Mouse (Mus musculus) urinary bladder, postnatal 14 days (tissue): ENCODE measurements around the gene Chmp2a.

Source experiments
- DNase-seq: peaks from one replicate; pipeline ENCODE4 v3.0.0; 2021; ENCODE audit warnings: low spot score

Chmp2a gene

DNA sequence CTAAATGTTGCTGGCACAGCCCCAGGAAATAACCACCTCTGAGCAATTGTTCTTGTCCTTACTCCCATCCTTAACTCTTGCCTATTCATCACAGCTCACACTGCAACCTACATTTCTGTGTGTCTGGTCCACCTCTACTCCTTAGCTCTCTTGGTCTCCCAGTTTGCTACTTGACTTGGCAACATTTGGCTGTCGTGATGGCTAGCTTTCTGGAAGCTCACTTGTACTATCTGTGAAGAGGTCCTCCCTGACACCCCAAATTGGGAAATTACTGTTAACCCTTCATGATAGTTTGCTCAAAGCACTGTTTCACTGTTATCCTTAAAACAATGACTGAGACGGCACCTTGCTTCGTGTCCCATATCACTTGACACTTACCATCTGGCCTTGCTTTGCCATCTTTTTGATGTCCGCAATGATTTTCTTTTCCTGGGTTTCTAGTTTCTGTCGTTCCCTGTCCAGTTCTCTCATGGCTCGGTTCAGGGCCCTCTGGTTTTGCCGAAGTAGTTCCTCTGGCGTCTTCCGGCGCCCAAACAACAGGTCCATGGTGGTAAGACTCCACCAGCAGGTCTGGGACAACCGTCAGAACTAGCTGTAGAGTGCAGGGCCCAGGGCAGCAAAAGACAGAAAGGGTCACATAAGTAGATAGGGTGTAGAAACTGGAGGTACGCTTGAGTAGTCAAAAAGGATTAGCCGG is 1.0 kb downstream of the Chmp2a start:
- DNase-seq = no peak

DNA sequence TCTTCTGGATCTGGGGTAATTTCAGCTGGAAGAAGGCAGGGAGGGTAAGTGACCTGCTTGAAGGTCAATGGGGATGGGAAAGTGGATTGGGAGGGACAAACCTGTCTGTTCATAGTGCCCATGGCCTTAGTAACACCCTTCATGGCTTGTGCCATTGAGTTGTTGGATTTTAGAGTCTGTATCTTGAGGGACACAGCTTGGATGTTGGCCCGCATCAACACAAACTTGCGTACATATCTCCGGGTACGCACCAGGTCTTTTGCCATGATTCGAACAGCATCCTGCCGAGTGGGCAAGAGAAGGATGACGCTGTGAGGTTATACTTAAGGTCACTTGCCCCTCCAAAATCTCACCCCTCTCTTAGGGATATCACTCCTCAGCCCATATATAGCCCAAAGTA is 2.1 kb downstream of the Chmp2a start:
- DNase-seq = no peak

DNA sequence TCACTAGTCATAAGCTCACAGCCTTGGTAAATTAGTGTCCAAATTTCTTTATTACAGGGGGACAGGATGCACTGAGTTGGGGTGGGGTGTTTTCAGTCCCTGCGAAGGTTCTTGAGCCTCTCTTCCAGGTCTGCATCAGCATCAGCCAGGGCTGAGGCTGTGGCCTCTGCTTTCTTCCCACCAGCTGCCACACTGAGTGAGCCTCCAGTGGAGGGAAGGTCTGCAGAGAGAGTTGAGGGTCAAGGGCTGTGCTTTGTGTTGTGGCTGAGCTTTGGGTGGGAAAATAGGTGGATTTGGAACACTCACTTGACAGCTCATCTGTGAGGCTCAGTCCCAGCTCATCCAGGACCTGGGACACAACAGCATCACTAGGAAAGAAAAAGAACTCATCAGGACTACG is 2.6 kb downstream of the Chmp2a start:
- DNase-seq = no peak

DNA sequence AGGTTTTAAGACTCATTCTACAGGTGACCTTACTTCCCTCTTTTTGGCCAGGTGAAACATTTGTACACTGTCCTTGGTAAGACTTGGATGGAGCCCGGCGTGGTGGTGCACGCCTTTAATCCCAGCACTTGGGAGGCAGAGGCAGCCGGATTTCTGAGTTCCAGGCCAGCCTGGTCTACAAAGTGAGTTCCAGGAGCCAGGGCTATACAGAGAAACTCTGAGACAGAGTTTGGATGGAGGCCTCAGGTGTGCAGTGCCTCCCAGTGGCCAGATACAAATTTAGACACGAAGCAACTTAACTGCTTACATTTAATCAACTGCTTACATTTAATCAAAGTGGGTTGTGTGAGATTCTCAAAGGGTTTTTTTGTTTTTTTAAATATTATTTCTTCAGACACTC is 3.5 kb downstream of the Chmp2a start:
- DNase-seq = no peak

DNA sequence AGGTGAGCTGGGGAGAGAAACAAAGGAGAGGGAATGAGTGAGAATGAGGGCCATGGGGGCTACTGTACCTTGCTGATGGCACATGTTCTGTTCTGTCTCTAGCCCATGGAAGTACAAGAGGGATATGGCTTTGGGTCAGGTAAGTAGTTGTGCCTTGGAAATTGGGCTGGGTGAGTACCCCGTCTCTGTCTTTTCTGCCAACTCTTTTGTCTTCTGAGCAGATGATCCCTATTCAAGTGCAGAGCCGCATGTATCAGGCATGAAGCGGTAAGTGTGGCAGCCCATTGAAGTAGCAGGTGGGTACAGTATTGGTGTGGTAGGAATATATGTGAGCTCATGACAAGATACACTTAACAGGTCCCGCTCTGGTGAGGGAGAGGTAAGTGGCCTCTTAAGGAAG is 5.6 kb downstream of the Chmp2a start:
- DNase-seq = no peak

DNA sequence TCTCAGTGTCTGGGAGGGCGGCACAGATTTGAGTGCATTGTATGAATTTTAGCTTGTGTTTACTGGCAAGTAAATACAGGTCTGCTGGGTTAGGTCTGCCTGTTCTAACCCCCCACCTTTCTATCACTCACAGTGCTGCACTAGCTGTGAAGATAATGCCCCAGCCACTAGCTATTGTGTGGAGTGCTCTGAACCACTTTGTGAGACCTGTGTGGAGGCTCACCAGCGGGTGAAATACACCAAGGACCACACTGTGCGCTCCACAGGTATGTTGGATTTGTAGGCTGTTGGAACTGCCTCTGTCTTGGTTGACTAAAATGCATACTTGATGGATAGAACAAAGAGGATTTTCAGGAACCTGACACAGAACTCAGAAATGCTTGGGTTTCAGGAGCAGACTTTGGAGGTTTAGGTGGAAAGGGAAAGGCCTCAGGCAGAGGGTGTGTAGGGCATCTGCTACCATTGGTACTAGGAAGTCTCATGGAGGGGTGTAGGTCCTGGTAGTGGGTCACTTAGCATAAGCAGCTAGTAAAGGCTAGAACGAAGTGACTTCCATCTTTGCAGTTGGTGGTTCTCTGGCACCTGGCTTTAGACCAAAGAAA is 9.0 kb downstream of the Chmp2a start:
- DNase-seq = no peak

DNA sequence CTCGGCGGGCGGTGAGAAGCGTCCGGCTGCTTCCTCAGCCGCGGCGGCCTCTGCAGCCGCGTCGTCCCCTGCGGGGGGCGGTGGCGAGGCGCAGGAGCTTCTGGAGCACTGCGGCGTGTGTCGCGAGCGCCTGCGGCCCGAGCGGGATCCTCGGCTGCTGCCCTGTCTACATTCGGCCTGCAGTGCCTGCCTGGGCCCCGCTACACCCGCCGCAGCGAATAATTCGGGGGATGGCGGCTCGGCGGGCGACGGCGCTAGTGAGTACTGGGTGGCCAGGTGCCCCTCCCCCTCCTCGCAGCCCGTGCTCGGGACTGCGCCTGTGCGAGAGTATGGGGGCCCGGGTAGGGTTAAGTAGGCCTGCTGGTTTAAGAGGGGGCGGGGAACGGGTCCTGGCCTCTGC is 9.8 kb downstream of the Chmp2a start:
- DNase-seq = peak; percentile 72

DNA sequence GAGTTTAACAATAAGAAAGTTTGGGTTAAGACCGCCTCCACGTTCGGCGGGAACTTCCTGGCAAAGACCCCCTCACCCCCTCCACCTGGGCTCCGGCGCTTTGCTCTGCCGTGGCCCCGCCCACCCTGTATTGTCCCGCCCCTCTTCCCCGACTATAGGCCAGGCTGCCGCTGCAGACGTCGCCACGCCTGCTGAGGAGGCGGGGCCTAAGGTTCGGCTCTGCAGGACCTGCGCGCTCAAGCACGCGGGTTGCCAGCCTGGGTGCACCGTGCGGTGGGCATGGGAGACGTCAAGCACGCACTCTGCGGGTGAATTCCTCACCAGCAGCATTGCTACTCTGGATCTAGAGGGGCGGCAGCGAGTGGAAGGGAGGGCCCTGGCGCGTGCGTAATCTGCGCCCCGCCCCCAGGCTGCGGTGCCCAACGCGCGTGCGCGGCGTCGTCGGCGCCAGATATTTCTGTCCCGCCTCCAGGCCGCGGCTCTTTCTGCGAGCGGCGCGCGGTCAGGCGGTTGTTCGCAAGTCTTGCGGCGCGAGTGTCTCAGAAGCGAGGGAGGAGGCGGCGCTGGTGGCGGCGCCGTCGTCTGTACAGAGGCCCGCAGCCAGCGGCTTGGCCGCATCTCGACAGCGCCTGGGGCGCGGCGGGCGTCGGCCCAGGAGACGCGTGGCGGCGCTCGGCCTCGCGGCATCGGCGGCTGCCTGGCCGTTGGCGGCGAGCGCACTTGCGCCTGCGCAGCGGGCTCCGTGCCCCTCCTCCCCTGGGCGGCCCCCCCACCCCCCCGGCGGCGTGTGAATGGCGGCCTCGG is 10.5 kb downstream of the Chmp2a start:
- peak; percentile 92 for DNase-seq

DNA sequence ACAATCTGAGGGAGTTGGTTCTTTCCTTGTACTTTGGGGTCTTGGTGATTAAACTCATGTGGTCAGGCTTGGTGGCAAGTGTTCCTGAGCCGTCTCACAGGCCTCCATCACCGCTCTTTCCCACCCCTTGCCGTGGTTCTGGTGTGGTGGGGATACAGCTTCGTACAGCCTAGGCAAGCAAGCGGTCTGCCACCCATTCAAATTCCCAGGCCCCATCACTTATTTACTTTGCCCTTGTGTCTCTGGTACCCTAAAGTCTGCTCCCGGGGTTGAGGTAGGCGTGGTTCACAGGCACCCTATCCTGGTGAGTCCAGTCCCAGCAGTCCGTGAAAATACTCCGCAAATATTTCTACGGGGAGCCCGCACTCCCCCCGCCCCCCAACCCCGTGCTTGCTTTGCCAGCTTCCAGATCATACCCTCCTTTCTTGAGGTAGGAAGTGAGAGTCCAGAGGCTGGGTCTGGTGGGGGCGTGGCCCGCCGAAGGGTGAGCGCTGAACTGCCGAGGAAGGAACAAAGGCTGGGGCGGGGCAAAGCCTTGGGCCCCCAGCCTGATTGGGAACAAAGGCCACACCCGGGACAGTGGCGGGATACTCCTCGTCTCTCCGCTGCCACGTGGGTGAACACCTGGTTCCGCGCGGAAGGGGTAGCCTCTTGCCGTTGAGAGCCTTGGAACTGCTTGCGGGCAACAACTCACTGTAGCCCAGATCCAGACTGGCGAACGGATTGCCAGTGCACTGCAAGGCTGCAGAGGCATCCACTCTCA is 11.7 kb downstream of the Chmp2a start:
- DNase-seq = peak; percentile 81

DNA sequence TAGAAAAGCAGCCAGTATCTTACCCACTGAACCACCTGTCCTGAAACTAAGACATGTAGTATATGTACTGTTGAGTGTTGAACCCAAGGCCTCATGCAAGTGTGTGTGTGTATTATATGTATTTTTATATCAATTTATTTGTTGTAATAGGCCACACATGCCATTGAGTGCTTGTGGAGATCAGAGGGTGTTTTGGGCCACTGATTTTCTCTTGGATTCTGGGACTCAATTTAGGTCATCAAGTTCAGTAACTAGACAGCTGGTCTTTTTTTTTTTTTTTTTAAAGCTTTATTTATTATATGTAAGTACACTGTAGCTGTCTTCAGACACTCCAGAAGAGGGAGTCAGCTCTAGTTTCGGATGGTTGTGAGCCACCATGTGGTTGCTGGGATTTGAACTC is 19.4 kb downstream of the Chmp2a start:
- DNase-seq = no peak

DNA sequence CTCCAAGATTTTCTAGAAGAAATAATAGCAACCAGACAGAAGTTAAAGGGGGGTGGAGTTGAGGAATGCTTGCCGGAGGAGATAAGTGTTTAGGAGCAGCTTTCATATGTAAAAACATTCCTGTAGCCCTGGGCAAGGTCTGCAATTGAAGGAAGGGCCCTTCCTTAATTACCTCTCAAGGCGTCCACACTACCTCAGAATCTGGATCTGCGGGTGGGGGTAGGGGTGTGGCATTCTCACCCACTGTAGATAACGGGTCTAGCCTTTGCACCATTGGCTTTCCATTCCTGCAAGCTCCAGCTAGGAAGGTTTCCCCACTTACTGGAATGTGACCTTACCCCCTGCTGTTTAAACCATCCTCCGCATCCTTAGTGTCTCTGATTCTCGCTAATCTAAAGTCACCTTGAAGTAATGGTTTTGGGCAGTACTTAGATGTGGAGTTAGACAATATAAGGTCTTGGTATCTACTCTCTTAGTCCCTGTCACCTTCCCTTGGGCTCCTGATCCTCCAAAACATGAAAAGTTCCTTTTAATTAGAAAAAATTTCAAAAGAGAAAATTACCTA is 20.2 kb downstream of the Chmp2a start:
- DNase-seq = no peak

DNA sequence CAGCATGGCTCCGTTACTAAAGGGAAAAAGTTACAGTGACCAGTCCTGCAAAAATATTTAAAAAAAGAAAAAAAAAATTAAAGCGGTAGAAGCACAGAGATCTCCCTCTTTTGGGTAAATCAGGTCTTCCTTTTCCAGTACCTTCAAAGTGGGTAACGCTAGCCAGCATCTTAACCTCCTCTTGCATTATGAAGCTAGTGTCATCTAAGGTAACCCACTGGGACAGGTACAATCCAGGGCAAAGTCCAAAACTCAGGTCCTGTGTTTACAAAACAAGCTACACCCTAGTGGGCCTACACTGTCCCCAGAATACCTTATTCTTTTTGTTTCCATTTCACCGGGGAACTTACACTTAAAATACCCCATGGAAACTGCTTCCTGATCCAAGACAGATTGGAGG is 20.9 kb downstream of the Chmp2a start:
- DNase-seq = no peak

DNA sequence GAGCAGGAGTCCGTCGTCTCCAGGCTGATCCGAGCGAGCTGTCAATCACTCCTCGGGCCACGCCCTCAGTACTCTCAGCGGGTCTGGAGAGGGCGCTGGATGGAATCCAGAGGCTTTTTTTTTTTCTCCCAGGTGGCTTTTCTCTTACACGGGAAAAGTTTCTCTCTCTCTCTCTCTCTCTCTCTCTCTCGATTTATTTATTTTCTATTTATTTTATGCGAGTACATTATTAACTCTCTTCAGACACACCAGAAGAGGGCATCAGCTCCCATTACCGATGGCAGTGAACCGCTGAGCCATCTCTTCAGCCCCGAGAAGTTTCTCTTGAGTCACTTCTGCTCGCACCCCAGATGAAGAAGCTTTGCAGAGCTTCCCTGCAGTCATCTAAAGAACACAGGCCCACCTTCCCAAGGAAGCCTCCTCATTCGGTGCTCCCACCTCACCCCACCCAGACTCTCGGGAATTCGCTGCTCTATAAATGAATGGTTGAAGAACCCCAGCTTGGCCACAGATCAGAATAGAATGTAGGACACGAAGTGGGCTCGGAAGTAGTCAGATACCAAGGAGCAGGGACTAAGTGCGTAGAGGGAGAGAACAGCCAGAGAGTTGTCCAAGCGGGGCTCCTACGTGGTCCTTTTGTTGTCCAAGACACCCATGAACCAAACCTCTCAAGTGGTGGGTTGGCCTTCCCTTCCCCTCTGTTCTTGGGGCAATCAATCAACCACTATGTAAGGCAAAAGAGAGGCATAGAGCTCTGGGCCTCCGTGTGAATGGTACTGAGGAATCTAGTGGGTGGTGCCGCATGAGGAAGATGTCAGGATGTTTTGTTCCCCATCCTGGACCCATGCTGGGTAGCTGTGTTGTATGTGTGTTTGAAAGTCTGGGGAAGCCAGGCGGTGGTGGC is 24.4 kb downstream of the Chmp2a start, which contains the start of gene Zbtb45:
Gene Zbtb45, minus strand, starts transcription at position 30 of the 904 bp plus-strand sequence.
- no peak for DNase-seq

DNA sequence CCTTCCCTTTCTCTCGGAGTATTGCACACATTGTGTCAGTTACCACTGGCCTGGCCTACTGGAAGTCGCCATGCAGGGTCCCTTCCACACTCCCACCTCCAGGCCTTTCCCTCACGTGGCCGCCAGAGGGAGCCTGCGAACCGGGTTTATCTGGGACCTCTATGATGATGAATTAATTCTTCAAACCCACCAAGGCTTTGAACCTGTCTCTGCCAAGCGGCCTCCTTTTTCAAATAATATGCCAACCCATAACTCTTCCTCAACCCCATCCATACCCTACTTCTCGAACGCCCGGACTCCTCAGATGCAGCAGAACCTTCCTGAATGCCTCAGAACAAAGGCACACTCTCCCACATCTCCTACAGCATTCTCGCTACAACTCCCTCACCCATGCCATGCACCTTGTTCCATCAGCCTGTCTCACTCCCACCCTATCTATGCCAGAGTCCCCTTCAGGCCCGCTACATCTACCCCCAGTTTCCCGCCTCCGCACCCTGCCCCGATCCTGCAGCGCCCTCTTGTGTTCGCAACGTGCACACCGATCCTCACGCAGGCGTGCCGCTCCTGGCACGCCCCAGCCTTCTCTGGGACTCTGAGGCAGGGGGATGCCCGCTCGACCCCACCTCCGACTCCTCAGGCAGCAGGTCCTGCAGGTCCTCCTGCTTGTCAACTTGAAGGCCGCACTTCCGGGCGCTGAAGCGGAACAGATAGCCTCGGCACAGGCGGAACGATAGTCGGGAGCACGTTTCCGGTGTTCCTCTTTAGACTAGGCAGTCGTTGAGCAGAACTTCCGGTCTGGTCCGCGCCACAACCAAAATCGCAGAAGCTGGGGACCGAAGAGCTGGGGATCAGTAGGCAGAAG is 25.2 kb downstream of the Chmp2a start:
- peak; percentile 93 for DNase-seq

DNA sequence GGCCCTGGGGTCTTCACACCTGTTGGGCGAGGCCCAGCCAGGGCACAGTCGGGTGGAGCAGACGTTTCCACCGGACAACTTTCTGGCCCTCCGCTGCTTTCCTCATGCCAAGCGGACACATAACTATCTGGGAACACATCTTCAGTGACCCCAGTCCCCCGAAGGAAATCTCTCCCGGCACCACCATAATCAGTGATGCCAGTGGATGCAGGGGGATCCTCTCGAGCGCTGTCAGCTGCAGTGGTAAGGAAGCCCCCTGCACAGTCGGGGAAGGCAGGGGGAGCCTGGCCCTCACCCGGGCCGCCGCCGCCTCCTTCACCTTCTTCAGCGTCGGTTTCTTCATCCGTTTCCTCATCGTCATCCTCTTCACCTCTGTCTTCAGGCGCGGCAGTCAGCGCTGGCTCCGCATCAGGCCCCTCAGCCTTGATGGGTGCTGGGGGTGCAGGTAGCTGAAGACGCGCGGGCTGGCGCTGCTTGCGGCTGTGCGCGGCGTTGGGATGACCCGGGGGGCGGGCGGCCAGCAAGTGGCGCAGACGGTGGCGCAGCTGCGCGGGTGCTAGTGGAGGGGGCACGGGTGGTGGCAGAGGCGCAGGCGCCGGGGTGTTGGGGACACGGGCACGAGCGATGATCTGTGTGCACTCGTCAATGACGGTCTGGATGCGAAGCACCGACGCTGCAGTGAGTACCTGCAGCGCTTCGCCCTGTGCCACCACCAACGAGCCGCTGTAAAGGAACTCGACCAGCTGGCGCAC is 27.1 kb downstream of the Chmp2a start:
- no peak for DNase-seq

DNA sequence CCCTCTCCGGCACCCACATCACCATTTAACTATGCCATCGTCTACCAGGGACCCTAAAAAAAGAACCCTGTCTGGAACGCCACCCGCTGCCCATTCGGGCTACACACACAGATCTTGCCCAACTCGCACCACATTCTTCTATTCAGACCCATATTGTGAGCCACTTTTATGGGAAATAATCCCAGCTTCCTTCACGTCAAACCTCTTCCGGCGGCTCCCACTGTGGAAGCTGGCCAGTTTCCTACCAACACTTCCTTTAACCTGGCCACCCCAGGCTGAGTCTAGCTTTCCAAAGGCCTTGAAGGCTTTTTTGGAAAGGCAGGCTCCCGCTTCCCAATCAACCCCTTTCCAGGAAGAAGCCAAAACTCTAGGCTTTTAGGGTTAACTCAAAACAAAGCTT is 28.1 kb downstream of the Chmp2a start:
- no peak for DNase-seq

DNA sequence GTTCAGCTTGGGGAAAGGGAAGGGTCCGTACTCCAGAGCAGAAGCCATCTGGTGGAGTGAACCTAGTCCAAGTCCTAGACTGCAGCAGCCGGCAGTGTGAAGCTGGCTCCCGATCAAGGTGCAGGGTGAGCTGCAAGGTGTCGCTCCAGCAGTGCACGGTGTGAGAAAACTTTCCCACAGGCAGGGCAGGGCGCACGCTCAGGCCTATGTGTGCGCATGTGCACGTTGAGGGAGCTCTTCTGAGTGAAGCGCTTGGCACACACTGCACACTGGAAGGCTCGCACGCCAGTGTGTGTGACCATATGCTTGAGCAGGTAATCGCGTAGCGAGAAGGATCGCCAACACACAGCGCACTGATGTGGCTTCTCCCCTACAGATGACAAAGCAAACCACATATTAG is 28.6 kb downstream of the Chmp2a start:
- DNase-seq = no peak

DNA sequence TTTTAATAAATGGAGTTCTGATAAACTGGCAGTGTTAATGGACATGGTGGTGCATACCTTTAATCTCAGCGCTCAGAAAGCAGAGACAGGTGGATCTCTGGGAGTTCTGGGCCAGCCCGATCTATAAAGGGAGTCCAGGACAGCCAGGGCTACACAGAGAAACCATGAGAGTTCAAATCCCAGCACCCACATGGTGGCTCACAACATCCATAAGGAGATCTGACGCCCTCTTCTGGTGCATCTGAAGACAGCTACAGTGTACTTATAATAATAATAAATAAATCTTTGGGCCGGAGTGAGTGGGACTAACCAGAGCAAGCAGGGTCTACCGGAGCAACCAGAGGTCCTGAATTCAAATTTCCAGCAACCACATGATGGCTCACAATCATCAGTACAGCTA is 31.2 kb downstream of the Chmp2a start:
- DNase-seq = no peak

DNA sequence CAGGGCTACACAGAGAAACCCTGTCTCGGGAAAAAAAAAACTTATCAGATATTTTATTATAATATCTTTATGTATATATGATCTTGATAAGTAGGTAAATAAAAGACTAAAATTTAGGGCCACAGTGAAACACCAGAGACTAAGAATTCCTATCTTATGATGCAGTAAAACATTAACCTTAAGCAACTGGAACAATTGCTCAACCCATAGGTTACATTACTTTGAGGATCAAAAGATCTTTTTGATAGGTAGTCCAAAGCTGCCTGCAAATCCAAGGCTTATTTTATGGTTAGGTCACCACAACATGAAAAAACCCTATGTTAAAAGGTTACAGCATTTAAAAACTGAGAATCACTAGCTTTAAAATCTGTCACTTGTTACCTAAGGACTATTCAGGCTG is 33.0 kb downstream of the Chmp2a start:
- no peak for DNase-seq
